Mouse (Mus musculus) CD4-positive, CD25-positive, alpha-beta regulatory T cell, adult 4 months (primary cell): ENCODE measurements at regions not wholly inside any gene's neighbourhood (a gene's known extent, or its start where the extent isn't known, plus 50 kb on each side); places are given as distances from the start of the nearest gene placed in this dataset.
A peak's percentile ranks its signal among the peaks of the same experiment; 100 is the strongest.

Source experiments
- ATAC-seq: one replicate; pipeline ENCODE4 v1.8.0; 2017

- ATAC-seq, result no peak
Observed at GRCm38 (mm10) chr12:39587204-39587909, 450.5 kb downstream of the Arl4a start.

- ATAC-seq, result no peak
Observed at GRCm38 (mm10) chr12:39586163-39586562, 451.7 kb downstream of the Arl4a start.

- ATAC-seq, result no peak
Observed at GRCm38 (mm10) chr12:39577610-39578009, 460.2 kb downstream of the Arl4a start.

- no peak for ATAC-seq
Observed at GRCm38 (mm10) chr12:39572802-39573201, 465.0 kb downstream of the Arl4a start.

- no peak for ATAC-seq
Observed at GRCm38 (mm10) chr12:39572147-39572546, 465.7 kb downstream of the Arl4a start.

- no peak for ATAC-seq
Observed at GRCm38 (mm10) chr12:39560734-39561446, 476.9 kb downstream of the Arl4a start.

- ATAC-seq, result no peak
Observed at GRCm38 (mm10) chr12:39558491-39558890, 479.3 kb downstream of the Arl4a start.

- no peak for ATAC-seq
Observed at GRCm38 (mm10) chr12:39536326-39536725, 501.5 kb downstream of the Arl4a start.

- ATAC-seq, result no peak
Observed at GRCm38 (mm10) chr12:39528121-39528520, 509.7 kb downstream of the Arl4a start.

- ATAC-seq, result no peak
Observed at GRCm38 (mm10) chr12:39527216-39527600, 510.6 kb downstream of the Arl4a start.

GRCm38 (mm10) chr12:39526535-39527215 lies 511.1 kb downstream of the Arl4a start:
- ATAC-seq, result no peak

- no peak for ATAC-seq
Observed at GRCm38 (mm10) chr12:39515690-39516089, 522.1 kb downstream of the Arl4a start.

- ATAC-seq, result no peak
Observed at GRCm38 (mm10) chr12:39510855-39511254, 527.0 kb downstream of the Arl4a start.

GRCm38 (mm10) chr12:39510073-39510812 lies 527.6 kb downstream of the Arl4a start:
- peak; percentile 97 for ATAC-seq

GRCm38 (mm10) chr12:39496203-39496602 lies 541.6 kb downstream of the Arl4a start:
- ATAC-seq, result peak; percentile 56

- ATAC-seq, result no peak
Observed at GRCm38 (mm10) chr12:39493578-39494218, 544.1 kb downstream of the Arl4a start.

GRCm38 (mm10) chr12:39493114-39493513 lies 544.7 kb downstream of the Arl4a start:
- ATAC-seq, result no peak

GRCm38 (mm10) chr12:39472984-39473383 lies 564.8 kb downstream of the Arl4a start:
- no peak for ATAC-seq
